Mouse (Mus musculus): ENCODE results near the gene Usp12. TPM values are rescaled to one million over a fixed set of nuclear protein-coding genes. Genes with fewer than 3 reads are reported as not detected.
"Not testable (repeated sequence)": the region's sequence is repeated elsewhere in the genome, so short reads cannot be mapped to it uniquely, and the experiment has no call there.

Gene Usp12
- polyA plus RNA-seq, 2 experiments from 2014 or later = 6.3 to 8.8 TPM

DNA sequence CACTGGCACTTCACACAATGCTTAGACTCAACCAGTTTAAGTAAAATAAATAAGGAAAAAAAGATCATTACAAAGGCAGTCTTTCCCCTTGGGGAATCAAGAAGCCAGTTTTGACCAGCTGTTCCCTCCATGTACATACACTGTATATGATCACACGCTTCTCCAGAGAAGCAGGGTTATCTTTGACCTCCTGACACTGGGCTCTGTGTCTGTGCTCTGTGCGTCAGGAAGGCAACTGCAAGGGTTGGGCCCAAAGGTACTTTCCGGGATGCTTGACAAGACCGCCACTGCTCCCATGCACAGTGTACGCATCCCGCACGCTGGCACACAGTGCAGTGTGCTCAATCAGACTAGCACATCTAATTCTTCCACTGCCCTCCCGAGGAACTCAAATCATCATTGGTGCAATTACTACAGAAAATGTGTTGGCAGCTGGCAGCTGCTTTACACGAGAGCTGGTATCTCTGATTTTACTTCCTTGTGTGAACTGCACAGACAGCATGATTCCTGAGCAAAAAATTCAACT, 57.8 kb downstream of the Usp12 start:
- ATAC-seq = no peak

DNA sequence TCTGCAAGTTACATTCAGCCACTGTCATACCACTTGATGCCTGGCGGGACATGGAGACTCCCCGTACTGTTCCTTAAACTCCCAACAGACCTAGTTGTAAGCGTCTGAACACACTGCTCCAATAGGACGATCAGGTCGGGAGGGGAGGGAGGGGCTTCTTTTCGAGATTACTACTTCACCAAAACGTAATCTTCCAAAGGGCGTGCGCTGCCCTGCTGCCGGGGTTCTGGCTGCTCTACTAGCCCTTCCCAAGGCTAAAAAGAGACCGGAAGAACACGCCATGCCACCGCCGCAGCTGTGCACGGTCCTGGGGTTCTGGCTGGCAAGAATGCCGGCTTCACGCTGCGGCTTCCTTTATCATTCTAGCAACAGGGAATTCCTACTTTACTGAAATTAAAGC, 58.5 kb downstream of the Usp12 start:
- no peak for ATAC-seq

DNA sequence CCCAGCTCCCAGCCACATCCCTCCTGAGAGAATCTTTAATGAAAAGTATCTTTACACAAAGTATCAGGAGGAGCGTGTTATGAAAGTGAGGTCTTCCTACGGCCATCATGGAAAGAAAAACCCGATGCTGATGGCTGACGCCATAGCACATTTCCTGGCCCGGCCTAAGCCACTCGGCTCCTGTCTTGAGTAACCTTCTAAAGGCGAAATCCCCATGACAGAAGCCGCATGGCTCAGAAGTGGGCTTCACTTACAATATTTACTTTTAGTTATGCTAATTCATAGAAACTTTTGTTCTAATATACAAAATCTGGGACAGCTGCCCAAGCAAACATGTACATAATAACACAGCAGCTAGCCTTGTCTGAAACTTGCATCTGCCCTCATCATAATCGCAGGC, 59.8 kb downstream of the Usp12 start:
- ATAC-seq = not testable (repeated sequence)

DNA sequence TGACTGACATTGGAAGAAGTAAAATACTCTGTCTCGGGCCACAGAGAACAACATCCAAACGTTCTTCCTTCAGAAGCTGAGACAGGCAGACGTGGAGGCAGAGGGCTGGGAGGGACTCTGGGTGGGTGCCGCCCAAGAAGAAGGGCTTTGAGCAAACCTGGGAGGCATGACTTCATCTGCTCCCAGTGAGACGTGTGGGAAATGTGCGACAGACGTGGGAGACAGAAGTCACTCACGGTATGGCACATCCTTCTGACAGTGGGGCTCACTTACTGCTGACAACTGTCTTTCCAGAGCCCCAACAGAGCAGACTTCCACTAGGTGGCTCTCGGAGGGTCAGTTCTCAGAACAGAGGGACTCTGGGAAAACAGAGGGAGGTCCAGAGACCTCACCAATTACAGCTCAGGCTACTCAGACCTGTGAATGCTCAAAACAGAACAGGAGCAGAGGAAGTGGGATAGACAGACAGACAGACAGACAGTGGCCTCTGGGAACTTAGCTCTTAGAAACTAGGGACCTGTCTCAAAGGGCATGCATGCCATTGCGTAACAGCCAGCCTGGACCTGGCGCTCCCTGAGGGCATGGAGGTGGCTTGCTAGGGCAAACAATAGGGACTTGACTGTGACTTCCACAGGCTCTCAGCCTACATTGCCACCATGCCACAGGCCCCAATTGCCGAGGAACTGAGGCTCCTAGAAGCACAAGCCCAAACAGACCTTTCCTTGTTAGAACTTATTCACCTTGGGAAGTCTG, 60.7 kb downstream of the Usp12 start:
- ATAC-seq = no peak

DNA sequence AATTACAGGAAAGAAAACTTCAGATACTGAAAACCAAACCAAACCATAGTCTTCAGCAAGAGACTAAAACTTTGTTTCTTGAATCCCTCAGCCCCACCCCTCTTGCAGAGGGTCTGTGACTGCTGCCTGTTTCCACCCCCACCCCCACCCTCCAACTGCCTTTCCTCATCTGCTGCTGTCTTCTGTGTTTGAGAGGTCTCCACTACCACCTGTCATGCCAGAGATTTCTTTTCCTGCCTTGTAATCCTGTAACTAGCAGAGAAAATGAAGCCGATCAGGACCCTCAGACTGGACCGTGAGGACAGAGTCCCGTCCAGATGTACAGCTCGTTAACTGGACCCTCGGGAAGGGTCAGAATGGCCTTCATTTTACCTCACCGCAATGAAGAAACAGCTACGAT, 61.4 kb downstream of the Usp12 start:
- no peak for ATAC-seq

DNA sequence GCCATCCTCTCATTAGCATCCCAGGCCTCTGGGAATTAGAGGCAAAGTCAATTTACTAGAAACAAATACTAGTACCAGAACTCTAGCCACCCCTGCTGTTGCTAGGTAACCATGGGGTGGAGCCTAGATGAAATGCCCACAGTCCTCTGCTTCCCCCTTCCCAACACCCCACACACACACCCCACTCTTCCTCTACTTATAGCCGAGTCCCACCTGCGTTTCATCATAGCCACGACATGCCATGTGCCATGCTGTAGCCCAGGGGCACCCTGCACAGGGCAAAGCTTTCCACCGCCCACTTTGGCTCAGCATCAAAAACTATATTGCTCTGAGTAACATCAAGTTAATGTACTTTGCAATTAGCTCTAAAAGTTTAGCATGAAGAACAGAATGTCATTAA, 67.8 kb downstream of the Usp12 start:
- ATAC-seq = no peak

DNA sequence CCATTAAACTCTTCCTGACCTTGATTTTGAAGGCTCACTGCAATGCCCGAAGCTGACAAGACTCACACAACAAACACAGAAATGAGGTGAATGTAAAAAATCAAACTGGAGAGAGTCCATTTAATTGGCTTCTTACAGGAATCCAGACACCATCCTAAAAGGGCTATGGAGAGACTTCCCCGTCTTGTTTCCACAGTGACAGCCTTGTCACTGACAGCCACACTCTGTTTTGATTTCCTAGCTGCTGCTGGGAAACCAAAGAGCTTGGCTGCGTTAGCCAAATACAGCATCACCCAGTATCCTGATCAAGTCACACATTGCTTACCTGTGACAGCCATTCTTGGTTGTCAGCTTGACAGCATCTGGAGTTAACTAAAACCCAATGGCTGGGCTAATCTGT, 69.8 kb downstream of the Usp12 start:
- ATAC-seq = no peak

DNA sequence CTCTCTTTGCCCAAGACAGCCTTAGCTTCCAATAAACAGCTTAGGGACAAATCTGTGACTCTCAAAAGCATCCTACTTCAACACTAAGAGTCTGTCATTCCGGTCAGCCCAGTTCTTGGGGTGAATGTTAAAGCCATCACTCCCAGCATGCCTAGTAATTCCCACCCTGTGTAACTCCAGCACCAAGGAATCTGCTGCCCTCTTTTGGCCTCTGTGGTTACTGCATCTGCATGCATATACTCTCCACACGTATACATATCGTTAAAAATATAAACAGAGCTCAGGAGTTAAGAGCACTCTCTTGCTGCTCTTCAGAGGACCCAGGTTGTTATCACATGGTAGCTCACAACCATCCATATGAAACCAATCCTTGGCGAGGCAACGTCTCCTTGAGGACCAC, 71.4 kb downstream of the Usp12 start:
- ATAC-seq = no peak

DNA sequence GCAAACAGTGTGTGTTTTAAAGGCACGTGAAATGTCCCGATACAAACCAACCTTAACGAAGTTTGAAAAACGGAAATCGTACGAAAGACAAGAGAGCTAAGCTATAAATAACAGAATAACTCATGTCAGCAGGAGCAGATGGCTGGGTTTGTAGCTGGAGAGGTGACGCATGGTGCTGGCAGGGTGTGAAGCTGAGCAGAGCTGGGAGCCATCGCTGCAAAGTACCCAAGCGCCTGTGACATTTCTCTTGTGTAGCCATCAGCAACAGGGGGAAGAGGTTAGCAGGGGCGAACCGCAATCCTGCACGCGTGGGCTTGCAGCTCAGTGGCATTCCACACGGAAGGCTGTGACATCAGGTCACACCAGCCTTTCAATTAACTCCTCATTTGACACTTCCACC, 72.6 kb downstream of the Usp12 start:
- ATAC-seq = no peak

DNA sequence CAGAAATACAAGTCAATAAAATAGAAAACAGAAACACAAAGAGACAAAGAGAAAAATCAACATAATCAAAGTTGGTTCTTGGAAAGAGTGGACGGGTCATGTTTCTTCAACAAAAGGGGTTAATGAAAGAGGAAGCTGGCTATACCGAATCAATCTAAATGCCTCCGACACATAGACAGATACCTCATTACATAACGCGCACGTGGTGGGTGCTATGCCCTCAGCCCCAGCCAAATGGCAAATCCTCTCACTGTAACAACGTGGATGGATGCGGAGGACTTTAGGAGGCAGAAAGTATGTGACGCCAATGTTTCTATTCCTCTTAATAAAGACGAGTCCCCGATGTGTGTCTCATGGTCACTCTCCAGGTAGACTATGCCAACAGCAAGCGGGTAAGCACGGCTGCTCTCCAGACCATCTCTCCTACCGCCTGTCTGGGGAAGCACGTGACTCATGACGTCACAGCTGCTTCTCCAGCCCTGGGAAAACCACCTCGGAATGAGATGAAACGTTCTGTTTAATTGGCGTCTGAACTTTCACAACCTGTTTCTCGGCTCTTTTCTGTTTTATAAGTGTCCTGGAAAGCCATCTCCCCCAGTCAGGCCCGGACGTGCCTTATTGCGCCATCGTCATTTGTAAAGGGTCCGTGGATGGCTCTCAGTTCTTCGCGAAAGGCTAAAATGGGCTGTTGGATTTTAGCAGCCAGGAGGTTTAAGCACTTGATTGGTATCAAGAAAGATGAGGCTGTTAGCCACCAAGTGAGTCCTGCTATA, 75.0 kb downstream of the Usp12 start:
- ATAC-seq = no peak

DNA sequence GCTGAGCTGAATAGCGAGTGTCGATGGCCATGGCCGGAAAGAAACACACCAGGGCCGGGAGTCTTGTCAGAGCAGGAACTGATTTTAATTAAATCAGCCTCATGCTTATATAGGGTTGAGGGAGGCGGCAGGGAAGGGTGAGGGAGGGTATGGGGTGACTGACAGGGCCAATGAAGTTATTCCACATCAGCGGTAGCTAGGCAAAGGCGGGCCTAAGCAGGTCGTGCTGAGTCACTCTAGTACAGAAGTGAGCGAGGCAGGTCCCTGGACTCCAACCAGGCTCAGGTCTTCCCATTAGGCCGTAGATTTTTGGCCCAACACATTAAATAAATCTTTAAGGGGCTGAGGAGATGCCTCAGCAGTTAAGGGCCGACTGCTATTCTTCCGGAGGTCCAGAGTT, 81.0 kb downstream of the Usp12 start:
- ATAC-seq = no peak

DNA sequence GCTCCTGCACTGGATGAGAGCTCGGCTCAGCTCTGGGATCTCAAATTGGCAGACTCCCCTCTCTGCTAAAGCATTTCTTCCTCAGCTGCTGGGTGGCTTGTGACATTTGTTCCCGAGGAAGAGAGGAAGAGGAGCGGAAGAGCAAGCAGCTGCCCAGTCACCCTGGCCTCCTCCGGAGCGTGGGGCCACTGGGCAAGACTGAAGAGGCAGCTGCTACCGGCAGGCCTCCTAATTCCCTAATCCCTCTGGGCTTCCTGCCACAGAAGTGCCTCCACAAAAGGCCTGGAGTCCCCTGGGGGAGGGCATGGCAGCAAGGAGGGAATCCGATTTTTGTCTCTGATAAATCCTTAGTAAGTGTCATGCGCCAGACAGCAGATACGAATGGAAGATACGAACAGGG, 81.7 kb downstream of the Usp12 start:
- ATAC-seq = no peak

DNA sequence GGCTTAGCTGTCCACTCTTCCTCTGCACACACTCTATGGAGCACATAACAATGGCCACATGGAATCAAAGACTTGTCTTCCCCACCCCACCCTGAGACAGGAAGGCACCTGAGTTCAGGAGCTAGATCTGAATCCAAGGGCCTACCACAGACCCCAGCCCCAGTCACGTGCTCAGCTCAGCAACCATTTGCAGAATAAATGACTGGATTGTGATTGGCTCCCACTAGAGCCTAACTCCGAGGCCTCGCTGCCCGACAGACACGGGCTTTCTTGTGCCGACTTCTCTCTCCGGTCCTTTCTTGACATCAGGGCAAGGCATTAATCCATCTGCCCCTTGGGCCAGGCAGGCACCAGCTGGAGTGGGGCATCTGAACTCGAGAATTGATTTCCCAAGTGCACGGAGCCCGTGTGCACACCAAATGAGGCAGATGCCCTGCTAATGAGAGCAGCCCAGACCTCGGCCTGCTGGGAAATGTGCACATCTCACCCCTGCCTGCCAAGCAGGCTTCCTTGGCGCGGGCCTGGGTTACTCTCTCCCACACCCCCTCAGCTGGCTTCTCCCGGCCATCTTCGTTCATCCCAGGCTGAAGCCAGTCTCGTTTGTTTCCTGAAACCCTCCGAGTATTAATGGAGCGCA, 82.4 kb downstream of the Usp12 start:
- ATAC-seq = no peak

DNA sequence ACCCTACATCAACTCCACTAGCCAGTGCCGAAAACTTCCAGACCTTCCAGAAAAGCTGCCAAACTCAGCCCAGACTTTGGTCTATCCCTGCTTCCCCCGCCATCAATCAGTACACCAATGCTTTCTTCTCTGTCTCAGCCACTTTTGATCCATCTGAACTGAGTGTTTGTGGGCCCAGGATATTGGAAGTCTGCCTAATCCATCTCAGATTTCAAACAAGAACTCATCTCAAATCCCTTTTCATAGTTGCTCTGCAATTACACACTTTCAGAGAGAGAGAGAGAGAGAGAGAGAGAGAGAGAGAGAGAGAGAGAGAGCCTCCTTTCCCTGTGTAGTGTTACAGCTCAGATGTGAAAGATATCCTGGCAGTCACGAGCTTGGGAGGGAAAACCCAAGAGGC, 85.4 kb downstream of the Usp12 start:
- no peak for ATAC-seq

DNA sequence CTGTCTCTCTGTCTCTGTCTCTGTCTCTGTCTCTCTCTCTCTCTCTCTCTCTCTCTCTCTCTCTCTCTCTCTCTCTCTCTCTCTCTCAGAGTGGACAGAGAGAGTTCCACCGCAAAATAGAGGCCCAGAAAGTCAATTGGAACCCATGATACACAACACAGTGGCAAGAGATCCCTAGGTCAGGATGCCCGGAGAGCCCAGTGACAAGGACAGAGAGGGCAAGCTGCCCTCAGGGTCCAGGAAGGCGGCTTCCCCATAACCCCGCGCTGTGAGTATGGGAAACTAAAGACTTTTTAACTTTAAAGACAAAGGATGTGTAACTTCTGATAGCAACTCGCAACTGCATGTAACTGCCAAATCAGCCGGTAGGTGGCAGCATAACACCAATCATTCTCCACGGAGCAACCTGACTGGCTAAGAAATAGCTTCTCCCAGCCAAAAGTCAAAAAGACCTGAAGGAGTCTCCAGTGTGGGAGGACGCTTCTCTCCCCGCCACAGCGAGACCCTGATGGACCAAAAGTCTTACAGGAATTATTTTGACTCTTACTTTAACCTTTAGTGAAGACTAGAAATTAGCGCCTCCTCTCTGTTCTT, 88.9 kb downstream of the Usp12 start:
- ATAC-seq = peak; percentile 82

DNA sequence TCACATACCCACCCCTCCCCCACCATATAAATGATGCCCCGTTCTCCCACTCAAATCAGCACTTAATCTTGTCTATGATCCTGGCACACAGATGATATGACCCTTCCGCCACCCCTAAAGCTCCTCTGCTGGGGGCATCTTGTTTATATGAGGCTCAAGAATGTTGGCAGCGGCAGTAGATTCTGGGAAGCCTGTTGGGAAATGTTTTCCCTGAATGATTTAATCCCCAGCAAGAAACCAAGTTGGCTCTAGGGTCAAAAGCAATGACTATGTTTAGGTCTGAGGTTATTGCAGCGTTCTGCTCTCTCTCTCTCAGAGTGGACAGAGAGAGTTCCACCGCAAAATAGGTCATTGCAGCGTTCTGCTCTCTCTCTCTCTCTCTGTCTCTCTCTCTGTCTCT, 89.4 kb downstream of the Usp12 start:
- no peak for ATAC-seq

DNA sequence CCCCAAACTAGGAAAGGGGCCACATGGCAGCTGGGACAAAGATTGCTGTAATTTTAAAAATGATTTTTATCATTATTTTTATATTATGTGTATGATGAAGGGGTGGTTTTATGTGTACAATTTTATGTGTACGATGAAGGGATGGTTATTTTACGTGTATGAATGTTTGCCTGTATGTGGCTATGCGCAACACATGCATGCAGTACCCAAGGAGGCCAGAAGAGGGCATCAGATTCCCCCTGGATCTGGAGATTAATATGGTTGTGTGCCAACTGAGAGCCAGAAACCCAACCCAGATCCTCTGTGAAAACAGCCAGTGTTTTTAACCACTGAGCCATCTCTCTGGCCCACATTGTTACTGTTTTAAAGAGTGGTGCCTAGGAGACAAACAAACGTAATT, 90.6 kb downstream of the Usp12 start:
- no peak for ATAC-seq

DNA sequence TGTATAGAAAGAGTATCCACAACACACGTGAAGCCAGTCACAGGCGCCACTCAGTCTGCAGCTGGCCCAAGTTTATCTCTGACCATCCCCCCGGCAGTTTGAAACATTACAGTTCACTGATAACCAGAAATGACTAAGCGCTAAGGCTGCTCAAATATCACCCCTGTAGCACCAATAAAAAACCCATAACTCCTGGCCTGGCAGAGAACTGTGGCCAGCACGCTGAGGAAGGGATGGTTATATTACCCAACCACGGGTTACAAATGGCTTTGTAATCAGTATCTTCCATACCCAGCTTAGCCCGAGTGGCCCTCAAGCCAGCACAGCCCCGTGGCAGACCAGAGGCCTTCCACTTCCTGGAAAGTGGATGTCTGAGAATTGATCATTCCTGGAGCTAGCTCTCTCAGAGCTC, 91.1 kb downstream of the Usp12 start:
- ATAC-seq = no peak

DNA sequence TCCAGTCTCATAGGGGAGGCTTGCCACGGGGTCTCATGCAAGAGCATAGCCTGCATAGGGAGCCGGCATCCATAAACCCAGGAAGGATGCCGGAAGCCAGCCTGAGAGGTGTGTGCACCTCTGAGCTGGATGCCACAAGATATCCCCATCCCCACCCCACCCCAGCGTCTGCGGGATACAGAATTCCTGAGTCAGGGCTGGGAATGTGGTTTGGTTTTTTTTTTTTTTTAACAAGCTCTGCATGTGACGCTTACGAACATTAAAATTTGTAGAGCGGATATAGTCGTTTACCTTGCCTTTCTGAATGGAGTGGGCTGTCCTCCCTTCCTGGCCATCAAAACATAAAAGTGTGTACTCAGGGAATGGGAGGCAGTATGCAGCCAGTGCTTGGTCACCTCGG, 94.7 kb downstream of the Usp12 start:
- no peak for ATAC-seq

DNA sequence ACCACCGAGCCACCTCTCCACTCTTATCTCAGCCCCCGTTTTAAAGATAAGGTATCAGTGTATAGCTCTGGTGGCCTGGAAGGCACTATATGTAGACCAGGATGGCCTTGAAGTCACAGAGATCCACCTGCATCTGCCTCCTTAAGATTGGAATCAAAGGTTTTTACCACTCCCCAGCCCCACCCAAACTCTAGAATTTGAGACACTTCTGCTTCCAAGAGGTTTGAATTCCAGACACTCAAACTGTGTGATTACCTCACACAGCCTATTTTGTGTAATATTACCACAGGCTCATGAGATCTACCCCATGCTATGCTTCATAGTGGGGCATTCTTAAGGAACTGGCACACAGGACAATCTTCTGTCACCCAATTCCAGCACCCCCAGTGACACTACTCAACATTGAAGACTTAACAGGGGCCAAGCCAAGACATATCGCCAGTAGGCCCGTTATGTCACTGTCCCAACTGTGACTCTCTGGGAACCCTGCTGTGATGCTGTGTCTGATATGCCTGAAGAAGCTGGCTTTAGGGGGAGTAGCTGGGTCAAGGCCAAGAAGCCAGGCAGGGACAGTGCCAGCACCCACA, 95.3 kb downstream of the Usp12 start:
- ATAC-seq = no peak

DNA sequence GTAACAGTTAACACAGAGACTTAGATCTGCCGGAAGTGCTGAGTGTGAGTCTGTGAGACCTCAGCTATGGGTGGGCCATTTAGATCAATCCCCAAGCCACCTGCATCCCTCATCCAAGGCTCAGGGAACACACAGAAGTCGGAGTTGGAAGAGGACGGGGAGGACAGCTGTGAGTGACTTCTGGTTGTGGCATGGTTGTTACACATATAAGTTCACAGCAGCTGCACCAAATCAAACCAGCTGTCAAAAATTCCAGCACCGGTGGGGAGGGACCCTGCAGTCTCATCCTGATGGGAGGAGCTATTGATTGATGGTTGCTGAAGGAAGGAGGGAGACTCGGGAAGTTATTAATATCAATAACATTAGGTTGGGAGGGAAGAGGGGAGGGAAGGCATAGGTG, 99.3 kb downstream of the Usp12 start:
- ATAC-seq = no peak

DNA sequence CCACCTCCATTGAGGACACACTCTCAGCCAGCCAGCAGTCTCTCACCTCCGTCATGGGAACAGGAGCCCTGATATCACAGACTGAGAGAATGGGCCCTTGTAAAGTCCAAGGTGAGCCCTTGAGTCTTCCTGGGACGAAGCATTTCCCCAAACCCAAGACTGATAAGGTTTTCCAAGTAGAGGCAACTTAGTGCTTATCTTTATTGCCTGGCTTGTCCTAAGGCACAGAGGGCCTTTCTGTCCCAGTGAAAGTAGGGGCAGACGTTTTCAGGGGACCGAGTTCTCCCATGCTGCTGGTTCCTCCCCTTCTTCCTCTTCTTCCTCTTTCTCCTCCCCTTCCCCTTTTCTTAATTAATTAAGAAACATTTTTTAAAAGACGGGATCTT, 101.8 kb downstream of the Usp12 start:
- ATAC-seq = no peak
